Comparison of ENCODE assay signal across 9 mouse cellular contexts in the genomic region with DNA sequence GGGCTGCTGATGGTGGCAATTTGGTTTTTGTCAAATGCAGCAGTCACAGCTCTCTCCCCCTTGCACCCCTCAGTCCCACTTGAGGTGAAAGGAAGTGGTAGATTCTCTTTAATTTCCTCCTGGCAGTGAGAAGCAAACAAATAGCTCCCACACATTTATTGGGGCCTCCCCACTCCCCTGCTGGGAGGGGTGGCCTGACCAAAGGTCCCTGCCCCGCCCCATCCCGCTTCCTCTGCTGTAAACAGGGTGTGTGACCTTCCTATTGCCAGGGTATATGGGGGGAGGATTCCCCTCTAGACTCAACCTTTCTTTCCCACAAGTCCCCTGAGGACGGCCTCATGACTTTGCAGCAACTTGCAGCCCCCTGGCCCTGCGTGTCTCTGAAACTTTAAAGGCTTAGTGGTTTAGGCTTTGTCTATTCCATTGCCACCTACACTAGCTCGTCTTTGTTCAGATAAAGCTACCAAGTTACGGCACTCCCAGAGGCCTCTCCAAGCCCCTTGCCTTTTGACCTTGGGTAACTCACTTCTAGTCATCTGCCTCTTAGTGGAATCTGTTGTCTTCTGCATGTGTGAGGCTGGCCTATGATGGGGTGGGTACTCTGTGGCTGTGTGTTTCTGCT. TPM values are rescaled to one million over a fixed set of nuclear protein-coding genes. Genes with fewer than 3 reads are reported as not detected.
DNase-seq lines count a peak whose midpoint lies in the region; ATAC-seq lines count a peak whose summit lies in the region.
"Had no signal": no experiment of that assay in that cellular context is flagged by ENCODE, and none has a peak within 500 bp of the region (broad histone marks: within the 10 kb centered on the region; RNA-seq: fewer than 3 reads in every experiment).

No protein-coding gene starts in this region.

- WGBS in midbrain, embryonic 15.5 days: 76% methylated on average over 6 of the region's 6 CpGs

- no peak for ATAC-seq in midbrain, embryonic 15.5 days (replicated peaks)

- no peaks in the 10 kb centered on the region for H3K9me3 ChIP-seq in midbrain, embryonic 15.5 days

- H3K36me3 ChIP-seq in midbrain, embryonic 15.5 days (replicated peaks): 0 out of 2 replicates have a peak, but pooled peaks cover 24% of the 10 kb centered on the region

- H3K4me3 ChIP-seq in midbrain, embryonic 15.5 days: no peak overlapping the region

- no peak overlapping the region for H3K9ac ChIP-seq in midbrain, embryonic 15.5 days

- DNase-seq in adrenal gland, postnatal 10 days: peak; percentile 32
- DNase-seq in adrenal gland, adult 2 months: no peak
- DNase-seq in T-cell, adult 2 months (ENCODE audit: low spot score): peak; percentile 95
- peak; percentile 73 for DNase-seq in kidney, postnatal 10 days
- DNase-seq in spleen, postnatal 14 days (ENCODE audit: low spot score in 2 of 2): peak; percentile 61 to 72
- DNase-seq in cerebellum, adult 11 months: no peak
- DNase-seq in layer of hippocampus, postnatal 14 days (ENCODE audit: low spot score in 2 of 2): no peak

- H3K4me2 ChIP-seq in midbrain, embryonic 15.5 days: no peak overlapping the region

- H3K27me3 ChIP-seq in midbrain, embryonic 15.5 days (replicated peaks): no peaks in the 10 kb centered on the region

- peaks cover 8% of the 10 kb centered on the region for H3K4me1 ChIP-seq in midbrain, embryonic 15.5 days

- H3K27ac ChIP-seq in midbrain, embryonic 15.5 days: no peak overlapping the region

RNA-seq across cellular contexts. Expression of a gene that starts 4.3 kb away (rescaled TPM):
- total RNA-seq in adrenal gland, postnatal 10 days (2021): 10 to 100 TPM; 39.1 to 47.7 TPM
- total RNA-seq in adrenal gland, adult 2 months (2021): 10 to 100 TPM; 35.2 to 70.0 TPM
- 14.9 and 20.6 TPM in 2 replicates for polyA plus RNA-seq in adrenal gland, adult 2 months (2012; rRNA removed)
- 3.7 and 3.8 TPM in 2 replicates for polyA plus RNA-seq in midbrain, embryonic 15.5 days (2015; fragmentation: Nextera tagmentation; extraction: Ambion mirVana)
- total RNA-seq in layer of hippocampus, postnatal 14 days (2021): 10 to 100 TPM in 1 of 2 experiments, 1 to 10 TPM in 1; 9.9 to 11.6 TPM

RNA-seq across cellular contexts. Expression of a gene that starts 42.6 kb away (rescaled TPM):
- total RNA-seq in adrenal gland, postnatal 10 days (2021): 10 to 100 TPM; 13.1 to 16.2 TPM
- total RNA-seq in adrenal gland, adult 2 months (2021): 10 to 100 TPM; 16.1 to 17.3 TPM
- 12.5 and 13.2 TPM in 2 replicates for polyA plus RNA-seq in adrenal gland, adult 2 months (2012; rRNA removed)
- polyA plus RNA-seq in midbrain, embryonic 15.5 days (2015; fragmentation: Nextera tagmentation; extraction: Ambion mirVana): 22.9 and 23.8 TPM in 2 replicates
- total RNA-seq in layer of hippocampus, postnatal 14 days (2021): 10 to 100 TPM; 11.1 to 12.6 TPM

RNA-seq across cellular contexts. Expression of a gene that starts 48.5 kb away (rescaled TPM):
- not detected for total RNA-seq in adrenal gland, postnatal 10 days (2021)
- not detected for total RNA-seq in adrenal gland, adult 2 months (2021)
- polyA plus RNA-seq in adrenal gland, adult 2 months (2012; rRNA removed): not detected in 2 replicates
- polyA plus RNA-seq in midbrain, embryonic 15.5 days (2015; fragmentation: Nextera tagmentation; extraction: Ambion mirVana): 0.21 and 0.26 TPM in 2 replicates
- not detected for total RNA-seq in layer of hippocampus, postnatal 14 days (2021)
- total RNA-seq: left cerebral cortex, postnatal 10 days had no signal

Comparison
In these comparisons a context has a peak if more than half of its experiments do, and no peak if none do; other contexts are left out.
1. DNase-seq: peak in adrenal gland, postnatal 10 days (single experiment), T-cell, adult 2 months (single experiment), kidney, postnatal 10 days (single experiment) and spleen, postnatal 14 days (2 of 2); none in adrenal gland, adult 2 months (single experiment), cerebellum, adult 11 months (single experiment) and layer of hippocampus, postnatal 14 days (0 of 2).